In the genomic region with DNA sequence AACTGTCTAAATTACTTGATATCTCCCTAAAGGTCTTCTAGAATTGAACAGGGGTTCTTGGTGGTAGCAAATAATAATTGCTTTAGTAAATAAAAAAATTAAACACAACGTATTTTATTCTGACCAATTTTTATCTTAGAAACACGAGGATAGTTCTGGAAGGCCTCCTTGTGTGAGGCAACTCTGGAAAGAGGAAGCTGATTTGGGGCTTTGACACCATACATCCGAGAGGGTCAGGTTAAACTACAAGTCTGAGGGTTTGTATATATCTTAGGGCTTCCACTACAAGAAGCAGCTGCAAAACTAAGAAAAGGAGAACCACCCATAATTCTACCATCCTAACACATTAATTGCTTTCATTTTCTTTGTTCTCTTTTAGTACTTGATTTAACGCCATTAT, we compare ENCODE assay signal across 20 mouse cellular contexts. TPM values are rescaled to one million over a fixed set of nuclear protein-coding genes. Genes with fewer than 3 reads are reported as not detected.
DNase-seq lines count a peak whose midpoint lies in the region; ATAC-seq and TF ChIP-seq lines count a peak whose summit lies in the region.
"Had no signal": no experiment of that assay in that cellular context is flagged by ENCODE, and none has a peak within 500 bp of the region (broad histone marks: within the 10 kb centered on the region; RNA-seq: fewer than 3 reads in every experiment).

No protein-coding gene starts in this region.

- no peaks in the 10 kb centered on the region for H3K27me3 ChIP-seq in splenic B cell, adult 2 months (ENCODE audit: control insufficient read depth, insufficient read depth, low read length, poor library complexity, severe bottlenecking)
- H3K27me3 ChIP-seq in heart, embryonic 11.5 days (ENCODE audit: control insufficient read depth, insufficient read depth, low read length), result no peaks in the 10 kb centered on the region
- H3K27me3 ChIP-seq: embryonic facial prominence, embryonic 13.5 days; forebrain, embryonic 12.5 days; heart, embryonic 15.5 days; hindbrain, embryonic 15.5 days had no signal

- no peak overlapping the region for H3K4me2 ChIP-seq in heart, embryonic 11.5 days
- H3K4me2 ChIP-seq: embryonic facial prominence, embryonic 13.5 days; forebrain, embryonic 12.5 days; heart, embryonic 15.5 days; hindbrain, embryonic 15.5 days had no signal

- no peak overlapping the region for H3K4me3 ChIP-seq in lung, adult 2 months (replicated peaks; ENCODE audit: extremely low read depth, low read depth, low read length)
- H3K4me3 ChIP-seq in heart, embryonic 11.5 days (ENCODE audit: low read depth, low read length), result no peak overlapping the region
- H3K4me3 ChIP-seq: embryonic facial prominence, embryonic 13.5 days; forebrain, embryonic 12.5 days; heart, embryonic 15.5 days; hindbrain, embryonic 15.5 days had no signal

- H3K9ac ChIP-seq in heart, embryonic 11.5 days (ENCODE audit: low read depth, low read length), result no peak overlapping the region
- H3K9ac ChIP-seq: embryonic facial prominence, embryonic 13.5 days; forebrain, embryonic 12.5 days; heart, embryonic 15.5 days; hindbrain, embryonic 15.5 days had no signal

- H3K36me3 ChIP-seq in splenic B cell, adult 2 months (ENCODE audit: control insufficient read depth, insufficient read depth, low read length, poor library complexity, severe bottlenecking), result no peaks in the 10 kb centered on the region
- H3K36me3 ChIP-seq in heart, embryonic 11.5 days (ENCODE audit: control insufficient read depth, insufficient read depth, low read length), result no peaks in the 10 kb centered on the region
- H3K36me3 ChIP-seq: embryonic facial prominence, embryonic 13.5 days; forebrain, embryonic 12.5 days; heart, embryonic 15.5 days; hindbrain, embryonic 15.5 days had no signal

- no peak for TF ChIP-seq POLR2A in lung, adult 2 months (IDR thresholded peaks at IDR 0.05; ENCODE audit: borderline replicate concordance, extremely low read depth, low read depth, low read length)

- TF ChIP-seq CTCF in lung, adult 2 months (IDR thresholded peaks at IDR 0.05; ENCODE audit: insufficient read depth, low read length), result no peak

- no peaks in the 10 kb centered on the region for H3K9me3 ChIP-seq in heart, embryonic 11.5 days (replicated peaks; ENCODE audit: control insufficient read depth, low read length)
- H3K9me3 ChIP-seq: embryonic facial prominence, embryonic 13.5 days; forebrain, embryonic 12.5 days; heart, embryonic 15.5 days; hindbrain, embryonic 15.5 days had no signal

- no peak overlapping the region for H3K27ac ChIP-seq in heart, embryonic 11.5 days (ENCODE audit: low read depth, low read length)
- H3K27ac ChIP-seq: embryonic facial prominence, embryonic 13.5 days; forebrain, embryonic 12.5 days; heart, embryonic 15.5 days; hindbrain, embryonic 15.5 days had no signal

- 51% methylated on average over 4 of the region's 4 CpGs for WGBS in lung, adult 2 months
- WGBS in heart, embryonic 11.5 days (ENCODE audit: insufficient replicate concordance), result 69% methylated on average over 4 of the region's 4 CpGs

- H3K4me1 ChIP-seq in lung, adult 2 months (ENCODE audit: control insufficient read depth, insufficient read depth, low read length), result peaks cover 4% of the 10 kb centered on the region
- peaks cover 13% of the 10 kb centered on the region for H3K4me1 ChIP-seq in heart, embryonic 11.5 days (ENCODE audit: control insufficient read depth, insufficient read depth, low read length)
- H3K4me1 ChIP-seq: forebrain, embryonic 12.5 days had no signal

- peak; percentile 31 to 34; a peak in 3 of 4 replicates for ATAC-seq in hematopoietic stem cell, adult 5-6 weeks (replicated peaks in 1 of 2; ENCODE audit: insufficient read depth in 1 of 2, low FRiP score in 2 of 2, low TSS enrichment in 1 of 2, low read depth in 1 of 2, poor library complexity in 2 of 2, severe bottlenecking in 2 of 2)
- ATAC-seq in heart, embryonic 11.5 days (replicated peaks; ENCODE audit: insufficient number of reproducible peaks, low FRiP score, low TSS enrichment), result no peak
- ATAC-seq: CD4-positive, CD25-positive, alpha-beta regulatory T cell, adult 4 months; forebrain, embryonic 16.5 days; intestine, embryonic 16.5 days had no signal

- DNase-seq in A20 (ENCODE audit: low read depth, low spot score) (peak; percentile 30), MEL-GATA-1-ER (ENCODE audit: extremely low read depth, low read depth) (peak; percentile 77)
- DNase-seq in splenic B cell, adult 2 months (ENCODE audit: low read depth, low spot score), result peak; percentile 34
- DNase-seq in lung, adult 2 months, result no peak
- no peak for DNase-seq in kidney, adult 18-20 months
- DNase-seq: adrenal gland, postnatal 10 days; cerebellum, adult 11-12 months; cerebellum, adult 9-10 months; cerebellum, postnatal 25 days; gastrocnemius, postnatal 14 days; heart, postnatal 14 days had no signal

RNA-seq across cellular contexts. Expression of gene Ppp1r2, which starts 18.7 kb away (rescaled TPM):
- total RNA-seq in hematopoietic stem cell, adult 5-6 weeks (2017), result 48.2 and 59.4 TPM in 2 replicates
- polyA plus RNA-seq in lung, adult 2 months (2012; rRNA removed), result 89.0 and 116 TPM in 2 replicates
- 90.8 and 91.1 TPM in 2 replicates for polyA plus RNA-seq in heart, embryonic 11.5 days (2014; fragmentation: Nextera tagmentation; extraction: Ambion mirVana)

RNA-seq across cellular contexts. Expression of gene Apod, which starts 20.8 kb away (rescaled TPM):
- total RNA-seq in hematopoietic stem cell, adult 5-6 weeks (2017), result 2.0 TPM in 1 of 2 replicates, not detected in the other
- polyA plus RNA-seq in lung, adult 2 months (2012; rRNA removed), result 2.9 and 5.1 TPM in 2 replicates
- polyA plus RNA-seq in heart, embryonic 11.5 days (2014; fragmentation: Nextera tagmentation; extraction: Ambion mirVana), result not detected in 2 replicates
- polyA plus RNA-seq: CD4-positive, CD25-positive, alpha-beta regulatory T cell, adult 4 months had no signal

Comparison
In these comparisons a context has a peak if more than half of its experiments do, and no peak if none do; other contexts are left out.
1. DNase-seq: peak in A20 (single experiment), MEL-GATA-1-ER (single experiment) and splenic B cell, adult 2 months (single experiment); none in lung, adult 2 months (single experiment) and kidney, adult 18-20 months (single experiment).